Mouse (Mus musculus) c-Kit-positive CD71-positive TER-119-positive erythroid progenitor cells, embryonic 14.5 days (primary cell): ENCODE measurements around the gene AU021092.
"Not testable (repeated sequence)": the region's sequence is repeated elsewhere in the genome, so short reads cannot be mapped to it uniquely, and the experiment has no call there.

Experiments
- DNase-seq: peaks from one replicate; pipeline ENCODE4 v3.0.0-alpha.2; 2013; ENCODE audit warnings: low spot score

AU021092 gene

DNA sequence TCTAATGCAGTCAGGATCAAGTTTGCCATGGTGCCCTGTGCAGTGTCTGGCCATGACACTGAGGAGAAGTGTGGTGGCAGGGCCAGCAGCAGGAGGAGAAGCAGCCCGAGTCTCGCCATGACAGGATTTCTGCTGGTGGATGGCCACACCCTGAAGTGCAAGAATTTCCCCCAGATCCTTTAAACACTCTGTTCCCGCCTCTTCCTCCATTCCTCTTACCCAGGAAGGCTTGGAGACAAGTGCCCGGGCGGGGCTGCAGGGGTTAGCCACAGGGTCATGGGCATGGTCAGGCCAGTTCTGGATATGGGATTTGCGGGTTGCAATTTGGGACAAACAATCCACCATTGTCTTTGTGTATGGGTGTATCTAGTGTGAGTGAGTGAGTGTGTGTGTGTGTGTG is at the start of gene AU021092:
Gene AU021092 (minus strand): TSS at position 160 of the 400 bp plus-strand sequence.
- no peak for DNase-seq

DNA sequence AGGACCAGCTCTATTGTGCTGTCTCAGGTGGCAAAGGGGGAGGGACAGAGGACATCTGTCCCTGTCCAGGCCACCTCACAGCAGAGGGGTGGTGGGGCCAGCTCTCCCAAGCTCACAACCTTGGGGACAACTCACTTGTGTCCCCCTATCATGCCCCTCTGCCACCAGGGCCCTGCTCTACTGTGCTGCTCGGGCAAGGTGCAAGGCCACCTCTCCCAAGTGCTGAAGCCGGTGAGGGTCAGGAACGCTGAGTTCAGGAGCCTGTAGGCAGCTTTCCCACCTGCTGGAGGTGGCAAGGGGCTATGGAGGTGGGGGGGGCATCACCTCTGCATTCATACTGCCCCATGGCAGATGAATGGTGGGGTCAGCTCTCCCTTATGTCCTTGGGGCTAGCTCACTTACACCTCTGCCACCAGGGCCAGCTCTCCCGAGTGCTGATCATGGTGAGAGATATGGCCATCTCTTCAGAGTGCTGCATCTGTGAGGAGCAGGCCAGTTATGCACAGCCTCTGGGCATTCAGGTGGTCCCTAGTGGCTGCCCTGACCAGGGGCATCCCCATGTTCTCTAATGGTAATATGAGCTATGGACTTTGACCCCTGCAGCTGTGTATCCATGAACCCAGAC is 49.4 kb upstream of the AU021092 start:
- no peak for DNase-seq

DNA sequence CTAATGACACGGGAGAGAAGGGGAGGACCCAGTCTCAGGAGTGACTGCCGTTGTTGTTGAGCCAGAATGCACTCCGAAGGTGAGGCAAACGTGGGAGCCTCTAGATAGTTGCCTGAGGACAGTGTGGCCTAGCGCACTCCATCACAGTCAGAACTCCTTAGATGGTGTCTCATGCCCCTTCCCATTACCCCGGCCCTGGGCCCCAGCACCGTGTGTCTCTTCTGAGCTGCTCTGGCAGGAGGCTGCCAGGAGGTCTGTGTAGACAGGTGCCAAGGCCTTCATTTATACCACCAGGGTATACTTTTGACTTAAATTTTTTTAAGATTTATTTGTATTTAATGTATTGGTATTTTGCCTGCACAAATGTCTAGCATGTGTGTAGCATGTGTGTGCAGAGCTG is 41.8 kb upstream of the AU021092 start:
- DNase-seq: no peak

DNA sequence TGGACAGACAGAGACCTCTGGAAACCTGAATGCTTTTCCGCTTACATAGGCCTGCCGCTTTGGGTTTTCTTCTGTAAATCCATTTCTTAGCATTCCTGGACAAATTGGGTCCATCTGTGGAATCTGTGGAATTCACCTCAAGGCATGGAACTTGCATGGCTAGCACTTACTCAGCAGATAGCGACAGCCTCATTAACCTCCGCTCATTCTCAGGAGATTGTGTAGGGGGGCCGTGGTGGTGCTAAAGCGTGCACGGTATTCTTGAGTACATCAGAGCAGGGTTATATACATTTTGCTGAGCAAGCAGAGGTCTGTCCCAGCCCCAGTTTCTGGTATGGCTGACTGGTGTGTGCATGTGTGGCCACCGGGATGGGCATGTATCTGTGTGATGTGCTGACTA is 41.1 kb upstream of the AU021092 start:
- DNase-seq: no peak

DNA sequence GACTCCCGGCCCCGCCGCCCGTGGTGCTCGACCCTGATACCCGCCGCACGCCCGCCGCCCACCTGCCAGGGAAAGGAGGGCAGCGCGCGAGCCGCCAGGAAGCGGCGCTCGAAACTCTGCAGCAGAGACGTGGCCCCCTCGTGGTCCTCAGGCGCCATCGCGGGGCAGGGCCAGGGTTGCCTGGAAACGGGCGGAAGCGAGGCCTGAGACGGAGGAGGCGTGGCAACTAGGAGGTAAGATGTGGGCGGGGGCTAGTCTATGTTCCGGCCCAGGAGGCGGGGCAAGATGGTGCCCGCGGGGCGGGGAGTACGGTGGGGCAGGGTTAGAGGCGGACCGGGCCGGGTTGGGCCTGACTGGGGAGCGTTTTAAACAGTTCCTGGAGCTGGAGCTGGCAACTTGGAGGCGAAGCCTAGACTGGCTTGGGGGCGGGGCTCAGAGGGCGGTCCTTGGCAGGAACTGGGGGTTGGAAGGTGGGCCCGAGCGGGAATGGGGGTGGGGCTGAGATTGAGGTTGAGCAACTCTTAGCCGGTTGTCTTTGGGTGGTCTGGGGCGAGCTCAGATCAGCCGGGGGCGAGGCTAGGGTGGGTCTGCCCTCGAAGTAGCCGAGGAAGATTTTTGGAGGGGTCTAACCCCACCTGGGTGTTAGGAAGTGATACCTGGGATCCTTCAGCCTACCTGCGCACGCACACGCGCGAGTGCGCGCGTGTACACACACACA is 33.8 kb upstream of the AU021092 start, which contains the start of gene Eef2kmt:
Gene Eef2kmt (minus strand): TSS at position 205 of the 718 bp plus-strand sequence.
- peak; percentile 95 for DNase-seq

DNA sequence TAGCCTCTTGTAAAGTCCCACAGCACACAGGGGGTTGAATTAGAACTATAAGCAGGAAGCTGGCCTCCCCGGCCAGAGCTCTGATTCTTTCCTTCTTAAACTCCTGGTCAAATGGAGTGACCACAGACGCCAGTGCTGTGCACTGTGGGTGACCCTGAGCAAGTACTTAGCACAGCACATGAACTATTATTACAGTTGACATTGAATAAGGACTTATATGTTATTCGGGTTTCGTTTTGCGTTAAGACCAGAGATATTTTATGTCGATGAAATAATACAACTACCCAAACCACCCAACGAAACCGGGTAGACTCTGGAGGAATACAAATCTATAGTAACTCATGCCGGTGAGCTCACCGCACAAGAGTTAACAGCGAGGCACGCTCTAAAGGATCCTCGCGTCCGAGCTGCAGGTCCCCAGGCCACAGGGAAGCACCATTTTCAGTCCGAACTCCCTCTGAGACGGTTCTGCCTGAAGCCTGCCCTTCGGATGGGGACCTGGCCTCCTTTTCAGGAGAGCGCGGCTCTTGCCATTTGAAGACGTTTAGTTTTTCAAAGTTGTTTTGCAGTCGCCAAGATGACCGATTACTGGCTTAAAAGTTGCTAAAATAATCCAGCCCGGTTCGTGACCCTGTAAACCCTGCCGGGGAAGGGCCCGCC is 33.1 kb upstream of the AU021092 start:
- peak; percentile 36 for DNase-seq

DNA sequence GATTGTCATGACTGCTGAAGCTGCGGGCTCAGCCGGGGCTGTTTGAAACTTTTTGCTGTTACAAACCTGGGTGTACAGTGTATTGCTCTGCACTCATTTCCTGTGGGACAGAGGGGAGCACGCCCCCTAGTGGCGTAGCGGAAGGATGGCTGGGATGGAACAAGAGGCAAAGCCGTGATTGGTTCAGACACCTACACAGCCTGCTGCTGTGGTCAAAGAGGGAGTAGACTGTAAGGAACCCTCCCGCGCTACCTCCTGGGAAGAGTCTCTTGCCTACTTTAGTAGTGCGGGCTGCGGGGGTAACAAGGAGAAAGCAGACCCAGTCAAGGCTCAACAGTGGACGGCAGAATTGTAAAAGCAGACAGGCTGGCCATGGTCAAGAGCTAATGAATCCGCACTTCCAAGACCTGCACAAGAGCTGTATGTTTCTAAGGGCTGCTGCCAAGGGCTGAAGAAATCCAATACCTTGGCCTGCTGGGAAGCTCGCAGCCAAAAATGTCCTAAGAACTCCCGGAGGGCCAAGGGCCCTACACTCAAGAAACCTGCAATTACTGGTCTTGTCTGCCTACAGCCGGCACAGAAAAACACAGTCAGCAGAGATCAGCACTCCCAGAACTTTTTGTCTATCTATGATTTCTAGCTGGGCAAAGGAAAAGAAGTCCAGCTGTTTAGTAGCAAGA is 32.4 kb upstream of the AU021092 start:
- peak; percentile 81 for DNase-seq

DNA sequence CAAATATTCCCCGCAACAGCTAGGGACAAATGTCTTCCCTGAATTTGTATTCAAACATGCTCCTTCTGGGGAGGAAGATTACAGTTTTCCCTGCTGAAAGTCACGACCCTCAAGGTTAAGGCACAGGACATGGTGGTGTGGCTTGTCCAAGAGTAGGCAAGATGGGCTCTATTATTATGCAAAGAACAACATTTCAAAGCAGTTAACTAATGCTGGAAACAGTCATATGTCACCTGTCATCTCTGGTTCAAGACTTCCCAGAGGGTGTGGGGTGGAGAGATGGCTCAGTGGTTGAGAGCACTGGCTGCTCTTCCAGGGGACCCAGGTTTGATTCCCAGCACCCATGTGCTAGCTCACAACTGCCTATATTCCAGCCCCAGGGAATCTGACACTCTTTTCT is 30.2 kb upstream of the AU021092 start:
- DNase-seq: no peak

DNA sequence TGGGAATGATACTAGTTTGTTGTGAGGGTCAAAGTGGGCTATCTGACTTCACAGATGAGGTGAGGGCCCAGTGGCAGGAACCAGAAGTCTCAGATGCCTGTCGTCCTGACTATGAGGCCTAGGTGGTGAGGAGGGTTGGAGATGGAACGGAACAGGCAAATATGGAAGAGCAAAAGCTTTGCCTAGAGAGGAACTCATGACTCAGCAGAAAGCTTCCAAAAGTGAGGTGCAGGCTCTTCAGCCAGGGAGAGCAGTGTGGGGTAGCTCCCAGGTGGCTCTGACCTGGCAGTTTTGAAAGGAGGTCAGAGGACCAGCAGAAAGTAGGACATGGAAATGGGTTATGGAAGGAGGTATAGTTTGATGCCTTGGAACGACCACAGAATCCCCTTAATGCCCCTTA is 28.8 kb upstream of the AU021092 start:
- no peak for DNase-seq

DNA sequence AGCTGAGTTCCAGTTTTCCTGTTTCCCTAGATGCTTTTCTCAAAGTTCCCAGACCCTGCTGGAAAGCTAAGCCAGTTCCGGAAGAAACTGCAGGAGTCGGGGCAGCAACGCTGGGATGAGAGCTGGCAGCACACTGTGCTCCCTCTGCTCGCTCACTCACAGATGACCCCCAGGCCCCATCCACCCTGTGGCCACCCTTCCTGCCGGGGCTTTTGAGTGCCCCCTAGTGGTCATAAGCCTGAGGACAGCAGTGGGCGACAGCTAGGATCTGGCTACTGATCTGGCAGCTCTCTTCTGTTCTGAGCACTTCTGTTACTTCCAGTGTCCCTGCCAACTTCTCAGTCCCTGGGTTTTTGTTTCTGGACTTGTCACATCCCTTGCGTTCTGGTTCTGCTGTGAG is 22.3 kb upstream of the AU021092 start:
- DNase-seq: peak; percentile 40

DNA sequence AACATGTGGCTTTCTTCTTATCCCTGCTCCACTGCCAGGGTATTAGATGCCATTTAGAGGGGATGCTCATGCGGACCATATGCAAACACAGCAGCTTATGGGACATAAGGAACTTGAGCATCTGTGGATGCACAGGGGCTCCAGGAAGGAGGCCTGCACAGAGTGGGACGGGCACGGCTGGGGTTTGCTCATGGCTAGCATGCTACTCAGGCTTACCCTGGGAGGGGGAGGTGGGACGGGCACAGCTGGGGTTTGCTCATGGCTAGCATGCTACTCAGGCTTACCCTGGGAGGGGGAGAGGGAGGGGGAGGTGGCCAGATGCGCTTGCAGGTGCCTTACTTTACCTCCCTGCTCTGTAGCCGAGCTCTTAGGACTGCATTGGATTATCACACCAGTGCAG is 20.8 kb upstream of the AU021092 start:
- DNase-seq: no peak

DNA sequence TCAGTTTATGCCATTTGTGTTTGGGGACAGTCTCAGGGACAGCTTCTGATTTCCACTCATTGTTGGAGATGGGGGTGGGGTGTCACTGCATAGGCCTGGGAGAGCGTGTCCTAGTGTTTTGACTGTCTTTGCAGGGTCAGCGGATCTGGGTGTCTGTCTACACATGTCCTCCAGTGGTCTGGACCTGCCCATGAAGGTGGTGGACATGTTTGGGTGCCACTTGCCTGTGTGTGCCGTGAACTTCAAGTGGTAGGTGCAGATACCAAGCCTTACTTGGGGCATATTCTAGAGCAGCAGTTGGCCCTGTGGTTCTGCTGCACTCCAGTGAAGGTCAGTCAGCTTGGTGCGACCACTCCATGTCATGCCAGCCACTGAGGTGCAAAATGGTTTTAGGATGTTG is 20.3 kb upstream of the AU021092 start:
- no peak for DNase-seq

DNA sequence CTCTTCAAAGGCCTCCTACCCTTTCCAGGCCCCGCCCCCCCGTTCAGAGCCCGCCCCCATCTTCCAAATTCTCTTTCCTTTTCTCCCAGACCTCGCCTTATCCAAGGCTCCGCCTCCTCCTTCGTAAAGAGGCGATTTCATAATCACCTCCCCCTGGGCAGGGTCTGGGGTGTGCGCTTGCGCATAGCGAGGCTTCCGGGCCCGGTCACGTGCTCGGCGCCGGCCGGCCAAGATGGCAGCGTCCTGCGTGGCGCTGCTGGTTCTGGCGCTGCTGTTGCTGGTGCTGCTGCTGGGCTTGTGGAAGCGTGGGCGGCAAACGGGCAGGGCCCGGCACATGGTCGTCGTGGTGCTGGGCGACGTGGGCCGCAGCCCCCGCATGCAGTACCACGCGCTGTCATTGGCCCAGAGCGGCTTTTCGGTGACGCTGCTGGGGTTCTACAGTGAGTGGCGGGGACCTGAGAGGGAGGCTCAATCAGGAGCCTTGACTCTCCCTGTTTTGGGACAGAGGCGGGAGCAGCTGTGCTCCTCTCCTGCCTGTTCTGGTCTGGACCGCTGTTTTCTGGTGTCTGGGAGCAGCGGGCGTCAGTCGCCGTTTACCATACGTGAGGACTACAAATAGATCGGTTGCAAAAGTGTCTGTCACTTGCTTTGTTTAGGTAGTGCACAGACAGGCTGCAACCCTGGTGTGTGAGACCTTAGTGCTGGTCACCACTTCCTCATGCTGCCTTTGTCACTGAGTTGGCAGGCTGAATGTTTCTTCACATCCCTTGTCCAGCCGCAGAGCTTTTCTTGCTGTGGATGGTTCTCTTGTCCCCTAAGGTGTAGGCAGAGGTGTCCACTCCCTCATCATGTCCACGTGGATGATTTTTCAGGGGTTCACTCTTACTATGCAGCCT is 11.6 kb upstream of the AU021092 start, which contains the start of gene Alg1:
Gene Alg1 (plus strand): TSS at position 204 of the 896 bp plus-strand sequence.
- peak; percentile 92 for DNase-seq

DNA sequence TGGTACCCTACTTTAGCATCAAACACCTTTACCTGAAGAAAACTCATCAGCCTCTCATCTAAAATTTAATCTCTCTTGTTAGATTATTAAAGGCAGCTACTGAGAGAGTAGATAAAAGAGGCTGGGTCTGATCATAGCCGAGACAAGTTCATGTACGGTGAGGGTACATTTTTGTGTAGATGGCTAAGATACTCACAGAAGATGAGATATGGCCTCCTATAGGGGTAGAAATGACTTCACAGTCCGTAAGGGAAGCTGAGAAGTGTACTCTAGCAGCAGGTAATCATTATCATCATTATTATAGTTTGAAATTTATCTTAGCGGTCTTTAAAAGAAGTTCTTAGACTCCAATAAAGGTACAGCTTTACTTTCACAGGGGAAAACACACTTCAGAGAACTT is 10.9 kb upstream of the AU021092 start:
- no peak for DNase-seq

DNA sequence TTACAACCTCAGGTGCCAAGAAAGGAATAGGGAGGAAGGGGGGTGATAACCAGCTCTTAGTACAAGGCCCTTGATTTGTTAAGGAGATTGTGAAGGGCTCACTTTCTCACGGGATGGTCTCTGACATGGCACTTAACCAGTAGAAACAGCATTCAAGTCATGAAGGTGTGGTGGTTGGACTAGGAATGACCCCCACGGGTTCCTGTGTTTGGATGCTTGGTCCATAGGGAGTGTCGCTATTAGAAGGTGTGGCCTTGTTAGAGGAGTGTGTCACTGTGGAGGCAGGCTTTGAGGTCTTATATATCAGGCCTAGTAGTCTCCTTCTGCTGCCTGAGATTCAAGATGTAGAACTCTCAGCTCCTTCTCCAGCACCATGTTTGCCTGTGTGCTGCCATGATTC is 6.0 kb upstream of the AU021092 start:
- DNase-seq: not testable (repeated sequence)

DNA sequence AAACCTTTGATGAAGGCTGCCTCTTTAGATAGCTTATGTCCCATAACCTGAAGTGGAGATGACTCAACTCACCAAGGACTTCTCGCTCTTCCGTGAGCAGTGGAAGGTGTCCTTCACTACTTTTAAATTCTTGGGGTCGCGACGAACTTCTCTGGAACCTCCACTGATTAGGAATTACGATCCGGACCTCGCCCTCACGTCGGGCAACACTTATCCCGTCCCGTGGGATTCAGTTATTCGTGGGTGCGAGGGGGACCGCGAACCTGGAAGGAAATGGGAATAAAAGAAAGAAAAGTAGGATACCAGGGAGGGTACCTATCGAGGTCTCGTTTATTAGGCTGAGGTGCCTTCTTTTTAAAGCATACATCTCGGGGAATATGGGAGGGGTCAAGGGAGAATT is 5.4 kb upstream of the AU021092 start:
- not testable (repeated sequence) for DNase-seq

DNA sequence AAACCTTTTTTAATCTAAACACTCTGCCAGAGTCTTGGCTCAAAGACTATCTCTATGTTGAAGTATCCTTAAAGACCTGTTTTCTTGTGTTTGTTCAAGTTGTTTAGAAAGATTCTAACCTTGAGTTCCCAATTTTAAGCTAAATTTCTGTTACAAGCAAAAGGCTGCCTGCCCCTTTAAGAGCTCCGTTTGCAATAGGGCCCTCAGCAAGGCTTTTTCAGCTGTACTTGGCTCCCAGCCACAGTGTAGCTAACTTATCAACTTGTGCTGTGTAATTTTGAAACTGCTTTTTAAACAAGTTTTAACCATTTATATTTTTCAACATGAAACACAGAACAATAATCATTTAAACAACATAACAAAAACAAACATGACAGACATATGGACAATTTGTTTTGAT is 4.4 kb upstream of the AU021092 start:
- not testable (repeated sequence) for DNase-seq

DNA sequence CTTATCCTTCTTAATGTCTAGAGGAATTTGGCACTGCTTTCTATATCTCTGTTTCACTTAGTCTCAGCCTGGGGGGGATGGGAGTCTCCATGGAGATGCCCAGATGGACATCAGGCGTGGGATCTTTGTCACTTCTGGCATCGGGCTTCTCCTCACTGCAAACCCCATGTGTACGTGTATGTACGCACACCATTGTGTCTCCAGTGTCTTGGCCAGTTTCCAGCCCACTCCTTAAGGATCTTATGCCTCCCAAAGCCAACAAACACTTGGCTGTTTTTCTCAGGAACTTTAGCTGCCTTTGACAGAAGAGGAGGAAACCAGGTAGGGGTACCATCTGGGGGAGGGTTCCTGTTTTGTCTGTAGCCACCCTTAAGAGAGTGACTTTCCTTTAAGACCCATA is 696 bp downstream of the AU021092 start:
- DNase-seq: no peak

DNA sequence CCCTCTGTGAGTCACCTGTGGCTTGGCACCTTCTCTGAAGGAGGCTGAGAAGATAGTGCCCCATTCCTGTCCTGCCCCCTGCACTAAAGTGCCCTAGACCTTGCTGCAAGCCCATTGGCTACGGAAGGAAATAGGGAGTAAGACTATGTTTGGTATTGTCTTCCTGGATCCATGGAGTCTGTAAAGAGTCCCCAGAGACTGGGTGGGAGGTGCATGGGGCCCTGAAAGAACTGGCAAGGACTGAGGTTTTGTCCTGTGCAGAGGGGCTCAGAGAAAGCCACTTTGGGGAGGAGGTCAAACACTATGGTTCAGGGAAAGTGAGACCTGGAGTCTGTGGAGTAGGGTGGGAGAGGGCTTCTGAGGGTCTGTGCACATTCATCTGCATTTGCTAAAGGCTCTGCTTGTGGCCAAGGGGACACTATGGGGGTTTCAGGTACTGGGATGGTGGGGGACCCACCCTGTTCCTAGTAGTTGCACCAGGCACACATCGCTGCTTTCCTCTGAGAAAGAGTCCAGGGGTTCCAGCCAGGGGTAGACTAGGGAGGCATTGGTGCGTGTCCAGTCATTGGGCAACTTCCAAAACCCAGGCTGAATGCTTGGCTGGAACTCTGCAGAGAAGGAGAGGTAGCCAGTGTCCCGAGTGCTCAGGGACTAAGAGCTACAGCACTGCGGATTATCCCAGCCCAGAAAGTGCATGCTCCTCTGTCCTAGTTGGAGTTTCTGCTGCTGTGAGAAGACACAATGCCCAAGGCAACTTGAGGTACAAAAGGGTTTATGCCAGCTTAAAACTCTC is 4.6 kb downstream of the AU021092 start:
- no peak for DNase-seq

DNA sequence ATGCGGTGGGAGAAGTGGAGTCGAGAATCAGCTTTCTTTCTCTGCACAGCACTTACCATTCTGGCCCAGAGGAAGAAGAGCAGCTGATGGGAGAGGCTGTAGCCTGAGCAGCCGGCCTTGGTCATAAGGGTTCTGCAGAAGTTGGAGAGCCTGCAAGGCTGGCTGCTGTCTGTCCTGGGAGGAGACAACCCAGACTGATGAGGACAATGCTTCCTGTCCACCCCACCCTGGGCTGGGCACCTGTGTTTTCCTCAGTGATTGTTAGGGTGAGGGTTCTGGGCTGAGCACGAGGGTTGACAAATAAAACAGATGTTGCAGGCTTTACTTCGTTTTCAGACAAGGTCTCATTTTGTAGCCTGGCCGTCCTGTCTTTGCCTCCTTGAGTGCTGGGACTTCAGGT is 5.4 kb downstream of the AU021092 start:
- no peak for DNase-seq

DNA sequence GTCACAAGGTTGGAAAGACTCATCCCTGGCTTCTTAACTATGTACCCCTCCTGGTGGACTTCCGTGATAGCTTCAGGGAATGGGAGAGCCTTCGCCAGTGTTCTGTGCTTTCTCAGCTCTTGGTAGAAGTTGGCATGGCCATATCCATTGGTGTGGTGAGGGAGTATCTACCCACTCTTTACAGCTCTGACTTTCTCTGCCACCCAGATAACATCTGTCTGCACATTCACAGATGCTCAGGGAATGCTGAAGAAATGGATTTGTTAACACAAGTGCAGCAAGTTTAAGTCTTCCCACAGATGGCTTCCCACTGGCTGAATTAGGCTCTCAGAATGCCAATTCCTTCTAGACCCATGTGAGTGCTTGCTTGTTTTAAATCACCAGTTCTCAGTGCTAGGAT is 8.0 kb downstream of the AU021092 start:
- no peak for DNase-seq
